Mouse (Mus musculus) layer of hippocampus, adult 2 months (tissue): Measurements from ENCODE around the gene Igsf9b. TPM values are rescaled to one million over a fixed set of nuclear protein-coding genes. Genes with fewer than 3 reads are reported as not detected.
A peak's percentile ranks its signal among the peaks of the same experiment; 100 is the strongest.

Experiments used
- DNase-seq, 2 experiments: peaks; one replicate each; pipeline ENCODE4 v3.0.0; 2022; ENCODE audit warnings: low spot score in 2 of 2
- H3K27ac ChIP-seq: fragments of 200-600 bp; 2 replicates; pipeline ENCODE4 v1.8.1; 2022
- H3K4me3 ChIP-seq: fragments of 200-600 bp; 2 replicates; pipeline ENCODE4 v1.8.1; 2022; ENCODE audit warnings: mild to moderate bottlenecking
- CTCF ChIP-seq: fragments of 200-600 bp; conservative IDR thresholded peaks from 2 replicates; pipeline ENCODE4 v1.8.1; 2022; ENCODE audit warnings: antibody characterized with exemption, mild to moderate bottlenecking, moderate library complexity
- long read RNA-seq, 2 experiments: library from polyadenylated mRNA; stranded (forward); transcript quantifications; one replicate each; pipeline ENCODE4 v2.0.0; 2021; ENCODE audit warnings: borderline mapping rate in 2 of 2
- total RNA-seq, 2 experiments: library from RNA; stranded (reverse); gene quantifications; 2 replicates each; pipeline ENCODE4 v1.2.3; 2021

The Igsf9b gene
- total RNA-seq = 10 to 100 TPM; 21.7 to 23.3 TPM
- long read RNA-seq, experiment 1, partial matches to known transcripts = 0 of 4 reads
- long read RNA-seq, experiment 1, other reads (novel, unspliced or antisense) = 4 of 4 reads
- long read RNA-seq, experiment 2, partial matches to known transcripts = 1 of 3 reads
- long read RNA-seq, experiment 2, other reads (novel, unspliced or antisense) = 2 of 3 reads

DNA sequence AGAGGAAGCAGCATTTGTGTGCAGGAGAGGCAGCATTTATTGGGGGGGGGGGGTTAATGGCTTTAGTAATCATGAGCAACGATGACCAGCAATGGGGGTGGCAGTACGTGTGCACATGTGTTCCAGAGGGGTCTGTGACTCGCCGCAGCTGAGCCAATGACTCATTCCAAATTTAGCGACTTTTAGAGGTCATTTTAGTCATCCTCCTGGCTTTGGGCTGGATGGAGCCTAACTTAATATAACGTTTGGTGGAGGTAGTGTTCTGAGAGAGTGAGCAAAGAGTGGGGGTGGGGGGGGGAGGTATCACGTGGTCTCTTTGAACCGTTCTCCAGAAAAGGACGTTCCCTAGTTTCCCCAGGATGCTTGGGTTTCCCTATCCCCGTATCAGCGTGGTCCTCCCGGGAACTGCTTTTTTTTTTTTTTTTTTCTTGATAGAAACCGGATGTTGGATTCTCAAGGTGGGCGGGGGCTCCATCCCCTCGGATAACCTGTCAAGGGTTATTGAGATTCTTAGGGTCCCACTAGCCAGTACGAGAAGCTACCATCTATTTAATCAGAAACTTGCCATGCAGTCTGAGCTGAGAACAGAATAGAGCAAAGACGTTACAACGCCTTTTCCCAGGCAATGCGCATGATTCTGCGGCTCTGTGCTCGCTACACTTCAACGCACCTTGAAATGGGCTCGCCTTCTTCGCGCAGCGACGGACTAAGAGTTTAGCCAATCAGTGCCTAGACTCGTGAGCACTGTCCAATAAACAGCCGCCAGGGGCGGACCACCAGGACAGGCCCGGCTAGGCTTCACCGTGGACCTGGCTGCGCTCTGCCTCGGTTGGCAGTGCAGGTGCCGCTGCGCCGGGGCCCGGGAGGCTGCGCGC lies at the start of gene Igsf9b:
TSS of gene Igsf9b (plus strand) at position 794 of the 875 bp plus-strand sequence.
- peak within 1 kb of the TSS; percentile 90 for H3K4me3 ChIP-seq
- H3K27ac ChIP-seq = peak within 1 kb of the TSS; percentile 83
- DNase-seq = peak; percentile 96 to 97
- peak; percentile 67 for TF ChIP-seq CTCF

DNA sequence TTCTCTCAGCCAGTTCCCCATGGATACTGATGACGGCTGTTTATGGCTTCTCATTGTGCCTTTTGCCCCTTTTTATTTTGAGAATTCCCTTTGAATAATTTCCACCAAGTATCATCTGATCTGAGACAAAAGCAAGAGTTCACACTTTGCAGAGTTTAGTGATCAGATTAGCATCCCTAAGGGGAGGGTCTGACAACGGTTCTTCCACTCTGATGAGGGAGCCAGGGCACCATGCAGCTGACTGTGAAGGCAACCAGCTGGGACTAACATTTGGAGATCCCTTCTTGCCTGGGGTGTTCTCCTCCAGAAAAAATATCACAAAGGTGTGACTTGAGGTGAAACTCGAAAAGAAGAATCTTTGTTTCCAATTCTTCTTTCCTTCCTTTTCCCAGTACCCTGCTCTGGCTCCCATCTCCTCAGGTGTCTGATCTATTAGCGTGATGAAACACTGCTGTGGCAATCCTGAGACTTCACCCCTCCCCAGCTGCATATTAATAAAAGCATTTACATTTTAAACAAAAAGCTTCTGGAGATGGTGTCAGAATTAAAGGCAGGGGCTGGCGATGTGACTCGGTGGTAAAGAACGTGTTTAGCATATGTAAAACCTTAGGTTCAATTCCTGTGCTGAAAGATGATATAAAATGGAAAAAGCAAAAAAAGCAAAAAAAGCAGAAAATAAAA lies 46.8 kb upstream of the Igsf9b start:
- DNase-seq = no peak
- Histone ChIP-seq H3K4me3 (no peak overlapping the region), H3K27ac (no peak overlapping the region)
- no peak for TF ChIP-seq CTCF

DNA sequence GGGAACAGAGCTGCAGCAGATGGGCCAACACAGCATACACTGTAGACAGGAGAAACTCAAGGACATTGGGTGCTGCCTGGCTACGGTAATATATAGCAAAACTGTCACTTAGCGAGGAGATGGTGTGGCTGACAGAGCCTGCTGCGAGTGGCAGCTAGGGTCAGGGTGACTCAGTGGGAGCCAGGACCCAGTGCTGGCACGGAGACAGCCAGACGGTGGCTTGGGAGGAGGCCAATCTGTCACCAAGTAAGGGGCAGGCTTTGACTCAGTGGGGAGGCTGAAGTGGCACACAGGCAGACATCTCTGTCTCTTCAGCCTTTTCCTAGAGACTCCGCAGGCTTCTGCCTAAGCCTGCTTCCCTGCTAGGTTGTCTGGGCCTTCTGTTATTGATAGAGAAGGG lies 42.5 kb upstream of the Igsf9b start:
- no peak overlapping the region for H3K4me3 ChIP-seq
- TF ChIP-seq CTCF = no peak
- H3K27ac ChIP-seq = no peak overlapping the region
- DNase-seq = no peak

DNA sequence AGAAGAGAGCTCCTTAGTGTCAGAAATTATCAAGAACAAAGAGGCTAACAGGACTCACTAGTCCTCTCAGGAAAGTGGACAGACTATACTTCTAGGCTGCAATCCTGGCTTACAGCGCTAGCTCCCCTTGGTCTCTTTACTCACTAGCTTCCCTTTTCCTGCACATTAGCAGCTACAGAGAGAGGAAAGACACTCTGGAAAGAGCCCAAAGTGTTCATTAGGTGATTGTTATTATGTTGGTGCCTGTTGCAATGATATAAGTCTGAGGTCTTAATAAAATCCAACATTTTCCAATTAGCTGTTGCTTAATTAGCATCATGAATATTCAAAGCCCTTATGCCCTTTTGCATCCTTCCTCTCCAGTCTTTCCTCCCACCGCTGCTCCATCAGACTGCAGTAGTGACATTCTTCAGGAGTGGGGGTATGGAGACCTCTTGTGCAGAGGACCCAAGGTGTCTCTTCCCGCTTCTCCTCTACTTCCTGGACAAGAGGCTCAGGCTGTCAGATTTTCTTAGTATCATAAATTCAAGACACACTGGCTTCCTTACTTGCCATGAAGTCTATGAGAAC lies 38.5 kb upstream of the Igsf9b start:
- DNase-seq = no peak
- no peak for TF ChIP-seq CTCF
- H3K4me3 ChIP-seq = no peak overlapping the region
- H3K27ac ChIP-seq = no peak overlapping the region

DNA sequence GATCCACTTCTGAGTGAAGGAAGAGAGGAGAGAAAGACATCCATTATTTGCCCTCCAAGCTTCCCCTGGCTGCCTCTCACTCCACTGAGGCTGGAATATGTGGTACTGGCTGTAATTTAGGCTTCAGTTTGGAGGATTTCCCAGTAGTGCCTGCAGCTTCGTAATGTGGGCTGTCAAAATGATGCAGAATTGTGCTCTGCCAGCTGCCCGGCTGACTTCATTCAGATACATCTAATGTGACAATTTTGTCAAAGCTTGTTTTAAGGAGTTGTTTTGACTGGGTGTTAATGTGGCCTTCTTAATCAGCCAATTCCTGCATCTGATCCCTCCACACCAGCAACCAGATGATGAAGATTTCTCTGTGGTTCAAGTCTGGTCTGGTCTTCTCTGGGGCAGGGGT lies 37.1 kb upstream of the Igsf9b start:
- H3K27ac ChIP-seq = peak overlapping the region; percentile 12; the same call in 1 of the 2 replicates
- no peak for TF ChIP-seq CTCF
- no peak overlapping the region for H3K4me3 ChIP-seq
- peak; percentile 25 to 74 for DNase-seq

DNA sequence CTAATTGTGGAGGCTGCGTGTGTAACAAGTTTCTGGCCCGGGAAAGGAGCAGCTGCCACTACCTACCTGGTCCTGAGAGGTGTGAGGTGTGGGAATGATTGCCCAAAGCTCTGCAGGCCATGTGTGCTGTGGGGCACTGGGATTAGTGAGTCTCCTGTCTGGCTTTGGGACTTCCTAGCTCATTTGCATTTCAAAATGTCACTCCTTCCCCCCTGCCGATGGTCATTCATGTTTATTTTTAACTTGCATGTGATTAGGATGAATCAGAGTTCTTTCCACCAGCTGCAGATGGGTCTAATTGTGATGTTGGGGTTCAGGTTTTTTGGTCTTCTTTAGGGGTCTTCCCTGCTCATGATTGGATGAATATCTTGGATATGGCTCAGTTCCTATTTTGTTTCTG lies 34.0 kb upstream of the Igsf9b start:
- no peak for DNase-seq
- Histone ChIP-seq H3K27ac (no peak overlapping the region), H3K4me3 (no peak overlapping the region)
- no peak for TF ChIP-seq CTCF

DNA sequence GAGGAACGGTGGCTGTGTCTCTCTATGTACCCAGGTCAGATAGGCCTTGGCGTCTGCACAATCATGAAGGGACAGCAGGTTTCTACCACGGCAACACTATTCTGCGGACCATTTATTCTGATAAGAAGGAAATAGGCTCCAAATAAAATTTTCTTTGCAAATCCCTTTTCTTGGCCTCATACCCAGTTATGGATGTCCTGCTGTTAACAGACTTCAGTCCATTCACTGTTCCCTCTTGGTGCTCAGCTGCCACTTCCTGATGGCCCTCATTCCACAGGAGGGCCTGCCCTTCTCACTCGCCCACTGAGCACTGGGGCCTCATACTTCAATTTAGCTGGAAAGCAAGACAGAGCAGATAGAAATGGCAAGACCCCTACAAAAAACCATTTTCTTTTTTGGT lies 31.1 kb upstream of the Igsf9b start:
- TF ChIP-seq CTCF = no peak
- Histone ChIP-seq H3K27ac (no peak overlapping the region), H3K4me3 (no peak overlapping the region)
- no peak for DNase-seq

DNA sequence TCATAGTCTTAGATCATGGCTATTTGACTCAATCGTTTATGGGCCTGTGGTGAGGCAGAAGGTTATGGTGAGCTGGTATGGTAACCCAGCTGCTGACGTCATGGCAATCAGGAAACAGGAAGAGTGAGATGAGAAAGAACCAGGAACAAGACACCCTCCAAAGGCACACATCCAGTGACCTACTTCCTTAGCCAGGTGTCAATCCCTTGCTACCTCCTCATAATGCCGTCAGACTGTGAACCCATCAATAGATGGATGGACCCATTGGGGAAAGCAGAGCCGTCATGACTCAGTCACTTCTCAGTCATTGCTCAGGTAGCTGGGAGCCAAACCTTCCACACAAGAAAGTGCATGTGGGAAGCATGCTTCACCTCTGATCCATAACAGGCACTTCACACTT lies 30.5 kb upstream of the Igsf9b start:
- no peak overlapping the region for H3K4me3 ChIP-seq
- TF ChIP-seq CTCF = no peak
- DNase-seq = no peak

DNA sequence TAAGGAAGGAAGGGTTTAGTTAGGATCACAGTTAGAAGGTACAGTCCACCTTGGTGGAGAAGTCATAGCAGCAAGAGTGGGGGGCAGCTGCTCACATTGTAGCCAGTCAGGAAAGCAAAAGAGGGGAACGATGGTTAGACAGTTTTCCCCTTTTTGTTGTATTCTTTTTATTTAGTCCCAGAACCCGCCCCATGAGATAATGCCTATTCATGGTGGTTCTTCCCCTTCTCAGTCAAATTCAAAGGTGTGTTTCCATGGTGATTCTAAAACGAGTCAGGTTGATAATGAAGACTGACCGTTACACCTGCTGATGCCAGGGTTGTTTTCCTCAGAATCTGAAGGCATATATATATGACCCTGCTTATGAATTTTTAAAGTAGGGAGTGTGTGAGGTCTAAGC lies 29.7 kb upstream of the Igsf9b start:
- no peak for DNase-seq
- no peak for TF ChIP-seq CTCF
- Histone ChIP-seq H3K27ac (no peak overlapping the region), H3K4me3 (no peak overlapping the region)

More for the DNA sequence above, 30.5 kb upstream of the Igsf9b start:
- no peak overlapping the region for H3K27ac ChIP-seq

DNA sequence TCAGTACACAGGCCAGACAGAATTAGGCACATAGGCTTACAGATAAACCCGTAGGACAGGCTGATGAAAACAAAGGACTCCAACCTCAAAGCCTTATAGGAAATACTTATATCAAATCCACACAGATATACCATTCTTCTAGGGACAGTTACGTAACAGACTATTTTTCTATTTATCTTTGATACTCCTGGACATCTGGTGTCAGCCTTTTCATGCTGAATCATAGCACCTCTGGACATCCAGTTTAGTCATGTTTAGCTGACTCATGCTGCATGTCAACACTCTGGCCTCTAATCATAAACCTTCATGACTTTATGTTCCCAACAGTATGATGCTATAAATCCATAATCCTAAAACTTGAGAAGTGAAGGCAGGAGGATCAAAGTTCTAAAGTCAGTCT lies 29.1 kb upstream of the Igsf9b start:
- no peak for TF ChIP-seq CTCF
- Histone ChIP-seq H3K27ac (no peak overlapping the region), H3K4me3 (no peak overlapping the region)
- no peak for DNase-seq

DNA sequence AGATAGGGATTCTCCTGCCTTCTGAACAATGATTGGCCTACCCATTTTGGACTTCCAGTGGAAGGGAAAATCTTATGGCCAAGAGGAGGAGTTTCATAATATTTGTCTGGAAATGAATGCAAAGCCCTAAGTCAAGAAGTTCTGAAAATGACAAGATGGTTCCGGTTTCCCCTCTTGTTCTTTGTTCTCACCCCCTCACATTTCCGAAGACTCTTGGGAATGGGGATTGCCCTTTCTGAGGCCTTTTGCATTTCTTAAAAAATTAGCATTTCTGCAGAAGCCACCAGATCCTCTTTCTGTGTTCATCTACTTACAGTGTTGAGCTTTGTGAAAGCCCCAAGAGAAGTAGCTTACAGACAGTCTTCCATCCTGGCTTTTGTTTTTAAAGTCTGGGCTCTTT lies 27.1 kb upstream of the Igsf9b start:
- no peak for DNase-seq
- Histone ChIP-seq H3K27ac (no peak overlapping the region), H3K4me3 (no peak overlapping the region)
- no peak for TF ChIP-seq CTCF

DNA sequence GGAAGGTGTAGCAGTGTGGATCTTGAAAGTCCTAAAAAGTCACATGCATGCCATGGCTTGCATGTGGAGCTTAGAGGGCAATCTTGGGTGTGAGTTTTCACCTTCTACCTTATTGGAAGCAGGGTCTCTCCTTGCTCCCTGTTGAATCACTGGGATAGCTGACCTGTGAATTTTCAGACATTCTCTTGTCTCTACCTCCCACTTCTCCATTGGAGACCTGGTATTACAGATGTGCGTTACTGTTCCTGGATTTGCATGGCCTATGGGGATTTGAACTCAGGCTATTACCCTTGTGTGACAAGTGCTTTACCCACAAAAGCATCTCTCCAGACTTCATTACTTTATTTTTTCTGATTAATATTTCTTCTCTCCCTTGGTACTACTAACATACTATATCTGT lies 26.1 kb upstream of the Igsf9b start:
- no peak for DNase-seq
- no peak for TF ChIP-seq CTCF
- no peak overlapping the region for H3K4me3 ChIP-seq
- no peak overlapping the region for H3K27ac ChIP-seq

DNA sequence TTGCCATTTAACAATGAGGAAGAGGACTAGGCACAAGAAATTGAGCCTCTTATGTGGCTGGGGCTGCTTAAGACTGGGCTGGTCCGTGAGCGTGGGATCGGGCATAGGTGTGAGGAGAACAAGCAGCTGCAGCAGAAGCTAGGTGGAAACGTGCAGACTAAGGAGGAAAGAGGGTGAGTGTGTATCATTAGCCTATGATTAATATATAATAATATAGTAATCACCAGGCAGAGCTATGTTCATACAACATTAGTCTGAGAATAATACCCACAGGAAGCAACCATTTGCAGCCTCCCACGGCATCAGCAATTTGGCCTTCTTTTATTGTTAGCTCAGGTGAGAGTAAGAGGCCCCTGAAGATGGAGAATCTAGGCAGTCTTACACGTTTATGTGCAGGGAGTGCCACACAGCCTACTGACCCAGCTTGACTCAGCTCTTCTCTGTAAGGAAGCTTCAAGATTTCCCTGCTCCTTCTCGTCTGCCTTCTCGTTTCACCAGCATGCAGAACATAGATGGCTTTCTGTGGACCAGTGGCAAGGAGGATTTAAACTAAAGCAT lies 22.6 kb upstream of the Igsf9b start:
- H3K27ac ChIP-seq = no peak overlapping the region
- no peak for TF ChIP-seq CTCF
- DNase-seq = no peak
- H3K4me3 ChIP-seq = no peak overlapping the region
